14 mouse cellular contexts compared by ENCODE assay signal in the genomic region with DNA sequence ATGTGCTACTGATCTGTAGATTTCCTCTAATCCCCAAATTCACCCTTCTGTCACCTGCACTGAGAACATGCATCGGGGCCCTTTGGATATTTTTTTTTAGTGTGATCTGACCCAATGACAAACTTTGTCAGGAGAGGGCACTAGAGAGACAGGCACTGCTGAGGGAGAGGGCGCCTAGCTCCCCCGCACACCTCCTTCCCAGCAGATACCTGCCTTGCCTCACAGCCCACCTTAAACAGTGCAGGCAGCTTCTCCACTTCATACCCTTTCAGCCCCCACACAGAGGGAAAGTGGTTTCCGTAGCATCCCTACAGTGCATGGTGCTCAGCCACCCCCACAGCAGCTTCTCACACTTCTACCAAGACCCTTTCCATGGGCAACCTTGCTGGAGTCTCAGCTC.
DNase-seq lines count a peak whose midpoint lies in the region; ATAC-seq and TF ChIP-seq lines count a peak whose summit lies in the region.
"Had no signal": no experiment of that assay in that cellular context is flagged by ENCODE, and none has a peak within 500 bp of the region (broad histone marks: within the 10 kb centered on the region; RNA-seq: fewer than 3 reads in every experiment).

No protein-coding gene starts in this region.

- WGBS in stomach, postnatal 0 days = 19% methylated on average over 4 of the region's 4 CpGs

- no peak overlapping the region for H3K4me2 ChIP-seq in stomach, postnatal 0 days (replicated peaks; ENCODE audit: low read depth)
- H3K4me2 ChIP-seq: heart, embryonic 11.5 days; lung, embryonic 15.5 days had no signal

- no peak for DNase-seq in frontal cortex, postnatal 25 days (ENCODE audit: low spot score in 2 of 2)
- DNase-seq in right cerebral cortex, postnatal 14 days = peak; percentile 8
- DNase-seq in right cerebral cortex, adult 18-20 months = no peak
- DNase-seq in forelimb bud, embryonic 11.5 days (ENCODE audit: low read depth, low spot score) = peak; percentile 6
- no peak for DNase-seq in stomach, postnatal 0 days (ENCODE audit: low spot score)
- DNase-seq in cerebellum, adult 11 months = no peak
- no peak for DNase-seq in layer of hippocampus, adult 18-20 months (ENCODE audit: low spot score in 2 of 2)
- DNase-seq: cerebellum, adult 9-10 months; thymus, postnatal 25 days had no signal

- no peak overlapping the region for H3K27ac ChIP-seq in stomach, postnatal 0 days (replicated peaks)
- H3K27ac ChIP-seq: lung, embryonic 15.5 days had no signal

- no peak for TF ChIP-seq EP300 in stomach, postnatal 0 days (optimal IDR thresholded peaks at IDR 0.05)

- H3K4me3 ChIP-seq in stomach, postnatal 0 days (ENCODE audit: low read depth, low read length) = no peak overlapping the region
- H3K4me3 ChIP-seq: lung, embryonic 15.5 days; myocyte had no signal

- no peak overlapping the region for H3K9ac ChIP-seq in stomach, postnatal 0 days (ENCODE audit: low read length)
- H3K9ac ChIP-seq: lung, embryonic 15.5 days had no signal

- peak; percentile 40 for TF ChIP-seq CTCF in stomach, postnatal 0 days (IDR thresholded peaks at IDR 0.05; ENCODE audit: low read depth)

- ATAC-seq in frontal cortex, adult (ENCODE audit: low TSS enrichment) = peak; percentile 44; the same call in 1 of the 2 replicates
- ATAC-seq in stomach, postnatal 0 days (ENCODE audit: low FRiP score, low TSS enrichment) = no peak
- ATAC-seq: forebrain, embryonic 16.5 days had no signal

- H3K36me3 ChIP-seq in stomach, postnatal 0 days (ENCODE audit: control insufficient read depth, insufficient read depth, low read length) = no peaks in the 10 kb centered on the region
- H3K36me3 ChIP-seq: lung, embryonic 15.5 days had no signal

- H3K9me3 ChIP-seq in stomach, postnatal 0 days (ENCODE audit: control insufficient read depth, low read length) = no peaks in the 10 kb centered on the region
- H3K9me3 ChIP-seq: lung, embryonic 15.5 days had no signal

- H3K4me1 ChIP-seq in stomach, postnatal 0 days (replicated peaks; ENCODE audit: control insufficient read depth, insufficient read depth) = no peaks in the 10 kb centered on the region
- H3K4me1 ChIP-seq: lung, embryonic 15.5 days had no signal

- H3K27me3 ChIP-seq in stomach, postnatal 0 days (ENCODE audit: control insufficient read depth, insufficient read depth, low read length) = no peaks in the 10 kb centered on the region
- H3K27me3 ChIP-seq: lung, embryonic 15.5 days had no signal

Comparison
In these comparisons a context has a peak if more than half of its experiments do, and no peak if none do; other contexts are left out.
1. DNase-seq: peak in right cerebral cortex, postnatal 14 days (single experiment) and forelimb bud, embryonic 11.5 days (single experiment); none in frontal cortex, postnatal 25 days (0 of 2), right cerebral cortex, adult 18-20 months (single experiment), stomach, postnatal 0 days (single experiment), cerebellum, adult 11 months (single experiment) and layer of hippocampus, adult 18-20 months (0 of 2).